Mouse (Mus musculus) embryo, embryonic 10.5 days (tissue): Measurements from ENCODE around the gene Fam217a.
"Not testable (repeated sequence)": the region's sequence is repeated elsewhere in the genome, so short reads cannot be mapped to it uniquely, and the experiment has no call there.

Experiments used
- DNase-seq: peaks from one replicate; pipeline ENCODE4 v3.0.0-alpha.2; 2015; ENCODE audit warnings: low spot score

Gene Fam217a

DNA sequence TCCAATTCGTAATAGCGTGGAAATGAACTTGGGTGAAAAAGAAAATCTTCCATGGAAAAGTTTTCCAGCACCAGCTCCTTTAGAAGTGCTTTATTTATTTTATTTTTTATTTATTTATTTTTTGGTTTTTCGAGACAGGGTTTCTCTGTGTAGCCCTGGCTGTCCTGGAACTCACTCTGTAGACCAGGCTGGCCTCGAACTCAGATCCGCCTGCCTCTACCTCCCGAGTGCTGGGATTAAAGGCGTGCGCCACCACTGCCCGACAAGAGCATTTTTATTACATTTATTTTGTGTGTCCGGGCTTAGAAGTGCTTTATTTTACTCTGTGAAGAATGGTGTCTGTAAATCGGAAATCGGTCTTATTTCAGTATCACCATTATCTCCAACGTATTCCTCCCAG, 49.4 kb downstream of the Fam217a start:
- DNase-seq, result not testable (repeated sequence)

DNA sequence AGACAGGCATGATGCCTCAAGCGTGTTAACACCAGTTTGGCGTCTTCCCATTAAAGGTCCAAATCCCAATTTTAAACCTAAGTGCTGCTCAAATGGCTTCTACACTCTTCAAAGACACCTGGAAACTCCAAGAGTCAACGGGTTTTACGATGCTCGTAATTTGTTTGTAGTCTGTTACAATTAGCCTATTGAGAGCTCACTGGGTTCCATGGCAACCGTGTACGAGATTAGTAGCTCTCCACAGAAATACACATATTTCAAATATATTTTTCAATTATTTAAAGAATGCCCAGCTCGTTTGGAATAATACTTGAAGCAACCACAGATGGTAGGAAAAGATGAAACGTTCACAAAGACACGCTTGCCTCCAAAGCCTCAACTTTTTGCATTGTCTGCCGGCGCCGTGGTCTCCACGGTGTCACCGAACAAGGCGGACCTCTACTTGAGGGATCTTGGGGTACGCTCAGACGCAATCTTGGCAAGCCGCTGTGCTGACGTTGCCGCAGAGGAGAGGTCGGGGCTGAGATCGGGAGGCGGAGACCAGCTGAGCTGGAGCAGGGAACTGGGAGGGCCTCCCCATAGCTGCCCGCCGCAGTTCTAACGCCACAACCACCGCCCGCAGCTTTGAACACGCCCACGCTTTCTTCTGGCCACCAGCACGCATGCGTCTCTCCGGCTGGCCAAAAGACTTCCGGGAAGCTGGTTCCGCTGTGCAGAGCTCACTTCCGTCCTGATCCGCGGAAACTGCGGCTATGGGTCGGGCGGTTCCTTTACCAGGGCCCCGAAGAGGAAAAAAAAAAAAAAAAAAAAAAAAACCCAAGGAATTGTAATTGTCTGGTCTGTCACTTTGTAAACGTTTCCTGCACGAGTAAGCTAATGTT, 50.1 kb downstream of the Fam217a start:
- DNase-seq, result peak; percentile 97

DNA sequence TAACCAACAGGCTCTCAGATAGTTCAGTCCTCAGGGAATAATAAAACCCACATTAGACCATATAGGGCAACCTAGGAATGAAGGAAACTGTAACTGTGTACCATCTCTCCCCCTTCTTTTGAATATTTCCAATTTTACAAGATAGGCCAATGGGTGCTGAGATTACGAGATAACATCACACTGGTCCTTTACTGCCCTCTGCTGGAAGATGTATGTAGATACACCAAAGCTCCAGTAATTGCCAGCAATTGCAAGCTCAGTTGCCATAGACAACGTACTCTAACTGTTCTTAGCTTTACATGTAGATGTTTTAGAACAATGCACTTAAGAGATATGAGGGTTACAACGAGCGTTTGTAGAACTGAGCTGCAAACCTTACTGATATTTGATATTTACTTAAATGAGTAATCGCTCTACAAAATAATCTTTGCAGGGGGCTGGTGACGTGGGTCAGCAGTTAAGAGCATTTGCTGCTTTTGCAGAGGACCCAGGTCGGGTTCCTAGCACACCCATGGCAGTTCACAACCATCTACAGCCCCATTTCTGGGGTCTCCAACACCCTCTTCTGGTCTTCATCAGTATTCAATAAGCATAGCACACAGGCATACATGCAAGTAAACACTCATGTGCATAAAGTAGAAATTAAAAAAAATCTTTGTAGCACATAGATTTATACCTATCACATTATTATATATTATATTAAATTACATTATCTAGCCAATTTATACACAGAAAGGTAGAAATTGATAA, 59.5 kb downstream of the Fam217a start:
- peak; percentile 92 for DNase-seq

DNA sequence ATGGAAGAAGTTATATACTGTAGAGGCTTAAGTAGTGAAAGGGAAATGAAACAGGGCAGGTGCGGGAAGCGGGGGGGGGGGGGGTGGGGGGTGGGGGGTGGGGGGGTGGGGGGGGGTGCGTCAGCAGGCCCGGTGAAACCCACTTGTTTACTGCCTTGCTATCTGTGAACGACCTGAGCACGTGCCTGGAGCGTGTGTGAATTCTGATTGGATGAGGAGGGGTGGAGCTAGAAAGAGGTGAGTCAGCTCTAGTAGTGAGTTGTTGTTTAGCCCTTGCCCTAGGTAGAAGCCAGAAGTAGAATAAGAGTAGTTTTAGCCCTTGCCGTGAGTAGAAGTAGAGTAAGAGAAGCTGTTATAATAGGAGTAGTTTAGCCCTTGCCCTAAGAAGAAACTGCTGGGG, 62.9 kb downstream of the Fam217a start:
- DNase-seq, result not testable (repeated sequence)
